Mouse (Mus musculus): ENCODE data around the gene Gm10354.
"Not testable (repeated sequence)": the region's sequence is repeated elsewhere in the genome, so short reads cannot be mapped to it uniquely, and the experiment has no call there.

Gene Gm10354

GRCm38 (mm10) chr5:14953587-14953986 lies 25.1 kb downstream of the Gm10354 start:
- DNase-seq: not testable (repeated sequence)

GRCm38 (mm10) chr5:14952749-14953148 lies 26.0 kb downstream of the Gm10354 start:
- peak; percentile 66 for DNase-seq

GRCm38 (mm10) chr5:14951822-14952221 lies 26.9 kb downstream of the Gm10354 start:
- DNase-seq: peak; percentile 83

GRCm38 (mm10) chr5:14947482-14948198 lies 31.1 kb downstream of the Gm10354 start:
- peak; percentile 77 for DNase-seq

GRCm38 (mm10) chr5:14945524-14945923 lies 33.2 kb downstream of the Gm10354 start:
- DNase-seq: not testable (repeated sequence)

GRCm38 (mm10) chr5:14941043-14941442 lies 37.7 kb downstream of the Gm10354 start:
- DNase-seq: peak; percentile 72

GRCm38 (mm10) chr5:14938329-14938728 lies 40.4 kb downstream of the Gm10354 start, which contains the start of gene Speer4e:
Gene Speer4e, minus strand, starts transcription at chr5:14938429.
- not testable (repeated sequence) for DNase-seq

- DNase-seq: peak; percentile 90
Measured at GRCm38 (mm10) chr5:14933721-14934120, 45.0 kb downstream of the Gm10354 start.

- not testable (repeated sequence) for DNase-seq
Measured at GRCm38 (mm10) chr5:14927047-14927446, 51.7 kb downstream of the Gm10354 start.

All from heart, adult 11 months (tissue).